In genomic region chr10:54092081-54092480, GRCm38 (mm10) we compare ENCODE assay signal across 15 mouse cellular contexts.
"Had no signal": no experiment of that assay in that cellular context is flagged by ENCODE, and none has a peak within 500 bp of the region (broad histone marks: within the 10 kb centered on the region; RNA-seq: fewer than 3 reads in every experiment).

No protein-coding gene starts in this region.

- H3K9ac ChIP-seq: liver, embryonic 14.5 days; lung, embryonic 14.5 days; midbrain, embryonic 12.5 days; midbrain, embryonic 15.5 days; neural tube, embryonic 13.5 days; neural tube, embryonic 15.5 days had no signal

- H3K27ac ChIP-seq: liver, embryonic 14.5 days; midbrain, embryonic 12.5 days; midbrain, embryonic 15.5 days; neural tube, embryonic 13.5 days; neural tube, embryonic 15.5 days had no signal

- H3K9me3 ChIP-seq: megakaryocyte, embryonic 14.5 days; midbrain, embryonic 12.5 days; midbrain, embryonic 15.5 days; neural tube, embryonic 13.5 days; neural tube, embryonic 15.5 days had no signal

- ATAC-seq: midbrain, embryonic 15.5 days had no signal

- H3K4me2 ChIP-seq: lung, embryonic 14.5 days; midbrain, embryonic 12.5 days; midbrain, embryonic 15.5 days; neural tube, embryonic 13.5 days; neural tube, embryonic 15.5 days had no signal

- H3K27me3 ChIP-seq: megakaryocyte, embryonic 14.5 days; midbrain, embryonic 12.5 days; midbrain, embryonic 15.5 days; neural tube, embryonic 13.5 days; neural tube, embryonic 15.5 days had no signal

- H3K36me3 ChIP-seq: midbrain, embryonic 12.5 days; midbrain, embryonic 15.5 days; neural tube, embryonic 13.5 days; neural tube, embryonic 15.5 days had no signal

- H3K4me3 ChIP-seq: megakaryocyte, embryonic 14.5 days; midbrain, embryonic 12.5 days; midbrain, embryonic 15.5 days; myocyte; neural tube, embryonic 13.5 days; neural tube, embryonic 15.5 days had no signal

- H3K4me1 ChIP-seq: midbrain, embryonic 12.5 days; midbrain, embryonic 15.5 days; neural tube, embryonic 13.5 days; neural tube, embryonic 15.5 days had no signal

- DNase-seq: lung, adult 18-20 months; lung, embryonic 14.5 days; lung, postnatal 10 days; lung, postnatal 4 days; right cerebral cortex, postnatal 14 days; thymus, adult 18-20 months; thymus, postnatal 14 days; thymus, postnatal 36 days had no signal
